Mouse (Mus musculus) embryonic fibroblast, embryonic 13.5 days (primary cell): Measurements from ENCODE around the gene Gm12184.

Experiments
- CTCF ChIP-seq: IDR thresholded peaks from 2 replicates; pipeline ENCODE4 v1.5.1; 2011; ENCODE audit warnings: mild to moderate bottlenecking, control low read depth, low read length, moderate library complexity, borderline replicate concordance; ENCODE audit not compliant: insufficient read depth
- POLR2A ChIP-seq: IDR thresholded peaks from 2 replicates; pipeline ENCODE4 v1.6.1; 2011; ENCODE audit warnings: low read depth, mild to moderate bottlenecking, control low read depth, low read length, moderate library complexity

GRCm38 (mm10) chr11:48851270-48851995, 25.0 kb upstream of the Gm12184 start:
- no peak for TF ChIP-seq CTCF
- TF ChIP-seq POLR2A, result no peak
